Mouse (Mus musculus) MEL (cell line): ENCODE data around the gene Cfap58. TPM values are rescaled to one million over a fixed set of nuclear protein-coding genes. Genes with fewer than 3 reads are reported as not detected.

Source experiments
- DNase-seq: peaks from one replicate; pipeline ENCODE4 v3.0.0; 2011; ENCODE audit warnings: low read depth, low spot score
- H3K27ac ChIP-seq: 2 replicates; pipeline ENCODE4 v1.5.1; 2012; ENCODE audit warnings: low read depth, mild to moderate bottlenecking, control low read depth, low read length, moderate library complexity; ENCODE audit not compliant: control insufficient read depth
- H3K27me3 ChIP-seq, 2 experiments: fragments of 150-350 bp in 1 of 2; sonication (generic) in 1 of 2; 2 replicates each; pipeline ENCODE4 v1.6.1; 2012; ENCODE audit warnings: low read length in 2 of 2, mild to moderate bottlenecking in 2 of 2, improper control_type of control experiment in 1 of 2, moderate library complexity in 1 of 2; ENCODE audit not compliant: insufficient read depth in 2 of 2, control insufficient read depth in 1 of 2
- H3K36me3 ChIP-seq, 2 experiments: 2 replicates each; pipeline ENCODE4 v1.6.1; 2012 to 2014; ENCODE audit warnings: low read length in 2 of 2, improper control_type of control experiment in 1 of 2, inconsistent platforms in 1 of 2, mild to moderate bottlenecking in 1 of 2; ENCODE audit not compliant: insufficient read depth in 2 of 2, control insufficient read depth in 1 of 2
- H3K4me1 ChIP-seq, 2 experiments: fragments of 150-350 bp in 1 of 2; sonication (generic) in 1 of 2; 2 replicates each; pipeline ENCODE4 v1.6.1; 2012; ENCODE audit warnings: low read length in 2 of 2, improper control_type of control experiment in 1 of 2, mild to moderate bottlenecking in 1 of 2; ENCODE audit not compliant: insufficient read depth in 2 of 2, control insufficient read depth in 1 of 2
- H3K4me3 ChIP-seq, 2 experiments: fragments of 150-350 bp in 1 of 2; sonication (generic) in 1 of 2; 2 replicates each; pipeline ENCODE4 v1.5.1; 2012; ENCODE audit warnings: low read depth in 2 of 2, low read length in 2 of 2, mild to moderate bottlenecking in 2 of 2, moderate library complexity in 2 of 2, control low read depth in 1 of 2, improper control_type of control experiment in 1 of 2; ENCODE audit not compliant: control insufficient read depth in 1 of 2, insufficient read depth in 1 of 2
- H3K79me2 ChIP-seq: 2 replicates; pipeline ENCODE4 v1.6.1; 2012; ENCODE audit warnings: mild to moderate bottlenecking, low read length, moderate library complexity; ENCODE audit not compliant: control insufficient read depth, poor library complexity, insufficient read depth
- H3K9ac ChIP-seq: 2 replicates; pipeline ENCODE4 v1.6.1; 2012; ENCODE audit warnings: low read depth, mild to moderate bottlenecking, control low read depth, low read length, moderate library complexity; ENCODE audit not compliant: control insufficient read depth, poor library complexity, severe bottlenecking
- H3K9me3 ChIP-seq: fragments of 150-350 bp; sonication (generic); replicated peaks from 2 replicates; pipeline ENCODE4 v1.6.1; 2012; ENCODE audit warnings: mild to moderate bottlenecking, low read length, improper control_type of control experiment, moderate library complexity; ENCODE audit not compliant: insufficient read depth
- CHD1 ChIP-seq: IDR thresholded peaks from 2 replicates; pipeline ENCODE4 v1.6.1; 2012; ENCODE audit warnings: low read depth, mild to moderate bottlenecking, inconsistent platforms, low read length, improper control_type of control experiment
- CHD2 ChIP-seq: IDR thresholded peaks from 2 replicates; pipeline ENCODE4 v1.6.1; 2011; ENCODE audit warnings: low read length, improper control_type of control experiment
- CTCF ChIP-seq, 3 experiments: IDR thresholded peaks in 2 of 3; conservative IDR thresholded peaks in 1 of 3; 2 replicates each; pipeline ENCODE4 v1.5.1; 2011 to 2012; ENCODE audit warnings: low read length in 3 of 3, low read depth in 2 of 3, mild to moderate bottlenecking in 2 of 3, improper control_type of control experiment in 1 of 3, inconsistent platforms in 1 of 3, mixed read lengths in 1 of 3, moderate library complexity in 1 of 3; ENCODE audit not compliant: control insufficient read depth in 1 of 3, insufficient read depth in 1 of 3, poor library complexity in 1 of 3, severe bottlenecking in 1 of 3
- E2F4 ChIP-seq: IDR thresholded peaks from 2 replicates; pipeline ENCODE4 v1.6.1; 2011; ENCODE audit warnings: low read depth, low read length, improper control_type of control experiment, borderline replicate concordance
- EP300 ChIP-seq, 2 experiments: IDR thresholded peaks; 2 replicates each; pipeline ENCODE4 v1.6.1; 2011; ENCODE audit warnings: improper control_type of control experiment in 2 of 2, low read length in 2 of 2, low read depth in 1 of 2, mild to moderate bottlenecking in 1 of 2
- ETS1 ChIP-seq: IDR thresholded peaks from 2 replicates; pipeline ENCODE4 v1.6.1; 2012; ENCODE audit warnings: low read depth, mild to moderate bottlenecking, inconsistent platforms, low read length, improper control_type of control experiment, moderate library complexity
- GATA1 ChIP-seq: IDR thresholded peaks from 2 replicates; pipeline ENCODE4 v1.6.1; 2011; ENCODE audit warnings: low read depth, low read length, improper control_type of control experiment
- HCFC1 ChIP-seq: IDR thresholded peaks from 2 replicates; pipeline ENCODE4 v1.6.1; 2012; ENCODE audit warnings: low read depth, mild to moderate bottlenecking, inconsistent platforms, low read length, improper control_type of control experiment, moderate library complexity
- JUND ChIP-seq: IDR thresholded peaks from 2 replicates; pipeline ENCODE4 v1.6.1; 2011; ENCODE audit warnings: low read depth, mild to moderate bottlenecking, improper control_type of control experiment, low read length
- KAT2A ChIP-seq: conservative IDR thresholded peaks from 2 replicates; pipeline ENCODE4 v1.6.1; 2012; ENCODE audit warnings: low read depth, low read length, improper control_type of control experiment, inconsistent platforms
- MAFK ChIP-seq: IDR thresholded peaks from 2 replicates; pipeline ENCODE4 v1.6.1; 2011; ENCODE audit warnings: low read depth, mild to moderate bottlenecking, low read length, improper control_type of control experiment, borderline replicate concordance
- MAX ChIP-seq: IDR thresholded peaks from 2 replicates; pipeline ENCODE4 v1.6.1; 2011; ENCODE audit warnings: low read length, improper control_type of control experiment
- MAZ ChIP-seq: IDR thresholded peaks from 2 replicates; pipeline ENCODE4 v1.6.1; 2012; ENCODE audit warnings: low read depth, mild to moderate bottlenecking, inconsistent platforms, low read length, improper control_type of control experiment
- MEF2A ChIP-seq: IDR thresholded peaks from 2 replicates; pipeline ENCODE4 v1.6.1; 2014; ENCODE audit warnings: low read depth, mild to moderate bottlenecking, inconsistent platforms, low read length, improper control_type of control experiment; ENCODE audit not compliant: poor library complexity, insufficient replicate concordance, severe bottlenecking; ENCODE audit errors: extremely low read depth
- MXI1 ChIP-seq: IDR thresholded peaks from 2 replicates; pipeline ENCODE4 v1.6.1; 2011; ENCODE audit warnings: mild to moderate bottlenecking, low read depth, low read length, improper control_type of control experiment
- MYB ChIP-seq: IDR thresholded peaks from 2 replicates; pipeline ENCODE4 v1.6.1; 2011; ENCODE audit warnings: mild to moderate bottlenecking, low read depth, low read length, improper control_type of control experiment
- MYC ChIP-seq: IDR thresholded peaks from 2 replicates; pipeline ENCODE4 v1.6.1; 2011; ENCODE audit warnings: low read depth, mild to moderate bottlenecking, low read length, improper control_type of control experiment, moderate library complexity
- NRF1 ChIP-seq: IDR thresholded peaks from 2 replicates; pipeline ENCODE4 v1.6.1; 2014; ENCODE audit warnings: low read depth, mild to moderate bottlenecking, inconsistent platforms, low read length, improper control_type of control experiment, moderate library complexity; ENCODE audit not compliant: poor library complexity, insufficient read depth, severe bottlenecking
- POLR2AphosphoS5 ChIP-seq: IDR thresholded peaks from 2 replicates; pipeline ENCODE4 v1.6.1; 2012; ENCODE audit warnings: low read depth, borderline replicate concordance, mild to moderate bottlenecking, inconsistent platforms, low read length, moderate library complexity, mixed read lengths
- RAD21 ChIP-seq: IDR thresholded peaks from 2 replicates; pipeline ENCODE4 v1.6.1; 2011; ENCODE audit warnings: mild to moderate bottlenecking, low read depth, low read length, improper control_type of control experiment
- RCOR1 ChIP-seq: IDR thresholded peaks from 2 replicates; pipeline ENCODE4 v1.6.1; 2012; ENCODE audit warnings: low read depth, mild to moderate bottlenecking, inconsistent platforms, low read length, improper control_type of control experiment
- SIN3A ChIP-seq: IDR thresholded peaks from 2 replicates; pipeline ENCODE4 v1.6.1; 2012; ENCODE audit warnings: low read length, improper control_type of control experiment, inconsistent platforms
- SMC3 ChIP-seq: IDR thresholded peaks from 2 replicates; pipeline ENCODE4 v1.6.1; 2011; ENCODE audit warnings: low read depth, low read length, improper control_type of control experiment
- TAL1 ChIP-seq: IDR thresholded peaks from 2 replicates; pipeline ENCODE4 v1.6.1; 2012; ENCODE audit warnings: mild to moderate bottlenecking, inconsistent platforms, low read length, moderate library complexity, mixed read lengths
- TBP ChIP-seq: IDR thresholded peaks from 2 replicates; pipeline ENCODE4 v1.8.0; 2011; ENCODE audit warnings: low read depth, low read length, improper control_type of control experiment
- TCF12 ChIP-seq: IDR thresholded peaks from 2 replicates; pipeline ENCODE4 v1.6.1; 2014; ENCODE audit warnings: low read depth, mild to moderate bottlenecking, inconsistent platforms, low read length, improper control_type of control experiment, moderate library complexity
- UBTF ChIP-seq: IDR thresholded peaks from 2 replicates; pipeline ENCODE4 v1.6.1; 2012; ENCODE audit warnings: low read depth, mild to moderate bottlenecking, inconsistent platforms, low read length, improper control_type of control experiment, moderate library complexity, borderline replicate concordance; ENCODE audit not compliant: insufficient read depth
- USF1 ChIP-seq: IDR thresholded peaks from 2 replicates; pipeline ENCODE4 v1.6.1; 2014; ENCODE audit warnings: low read depth, mild to moderate bottlenecking, inconsistent platforms, low read length, improper control_type of control experiment, moderate library complexity
- ZKSCAN1 ChIP-seq: IDR thresholded peaks from 2 replicates; pipeline ENCODE4 v1.6.1; 2012; ENCODE audit warnings: low read depth, mild to moderate bottlenecking, inconsistent platforms, low read length, improper control_type of control experiment, moderate library complexity
- ZMIZ1 ChIP-seq: IDR thresholded peaks from 2 replicates; pipeline ENCODE4 v1.6.1; 2012; ENCODE audit warnings: low read depth, mild to moderate bottlenecking, inconsistent platforms, low read length, improper control_type of control experiment, moderate library complexity
- ZNF384 ChIP-seq: IDR thresholded peaks from 2 replicates; pipeline ENCODE4 v1.6.1; 2012; ENCODE audit warnings: low read depth, mild to moderate bottlenecking, inconsistent platforms, low read length, improper control_type of control experiment
- polyA plus RNA-seq, 2 experiments: library from polyadenylated mRNA; stranded (reverse) in 1 of 2; unstranded in 1 of 2; fragments of >175 nt in 1 of 2; fragments of >200 nt in 1 of 2; gene quantifications; 2 replicates each; pipeline versions ENCODE4 v1.2.1 to v1.2.4; 2012; ENCODE audit warnings: low replicate concordance in 2 of 2, low read depth in 1 of 2; ENCODE audit not compliant: insufficient read length in 2 of 2, insufficient read depth in 1 of 2, missing spikeins in 1 of 2
- total RNA-seq: library from RNA; depleted of rRNA; stranded (reverse); fragments of 300-350 nt; gene quantifications from 2 replicates; pipeline ENCODE4 v1.2.3, GENCODE M21; 2012

Cfap58 gene
- total and polyA plus RNA-seq, 3 experiments: not detected

DNA sequence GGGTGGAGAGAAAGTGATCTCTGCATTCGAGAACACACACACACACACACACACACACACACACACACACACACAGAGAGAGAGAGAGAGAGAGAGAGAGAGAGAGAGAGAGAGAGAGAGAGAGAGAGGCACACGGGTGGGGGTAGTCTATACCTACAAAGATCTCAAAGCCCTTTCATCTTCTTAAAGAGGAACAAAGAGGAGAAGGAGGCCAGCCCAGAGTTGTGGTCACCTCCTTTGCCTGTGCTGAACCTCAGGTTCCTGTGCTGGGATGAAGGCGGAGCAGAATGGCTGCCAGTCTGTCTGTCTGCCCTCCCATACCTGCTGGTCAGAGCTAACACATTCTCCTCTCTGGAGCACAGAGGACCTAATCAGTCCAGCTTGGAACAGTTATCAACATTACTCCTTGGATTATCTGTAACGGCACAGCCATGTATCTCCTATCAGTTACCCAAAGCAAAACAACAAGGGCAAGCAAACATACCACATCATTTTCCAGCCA is 27.3 kb upstream of the Cfap58 start:
- peaks cover 0 to 37% of the 10 kb centered on the region in 2 experiments; a peak in 3 of 4 replicates for H3K36me3 ChIP-seq
- TF ChIP-seq RAD21 (no peak), MAX (0 out of 2 replicates have a peak, but pooled peaks have one; percentile 23), TAL1 (no peak), CTCF (IDR thresholded peaks at IDR 0.05 in 2 of 3, conservative IDR thresholded peaks at IDR 0.05 in 1 of 3; ENCODE audit: control insufficient read depth in 1 of 3, insufficient read depth in 1 of 3, low read depth in 2 of 3, low read length in 3 of 3, poor library complexity in 1 of 3, severe bottlenecking in 1 of 3) (no peak), JUND (peak; percentile 94), MYB (peak; percentile 42; the same call in 1 of the 2 replicates), EP300 (IDR thresholded peaks at IDR 0.05; ENCODE audit: low read depth in 1 of 2, low read length in 2 of 2) (peak in 1 of 2 experiments; percentile 79; a peak in 3 of 4 replicates), ETS1 (no peak), ZMIZ1 (no peak), MEF2A (no peak), NRF1 (no peak), SIN3A (no peak), HCFC1 (peak; percentile 13; the same call in 1 of the 2 replicates), TBP (no peak), SMC3 (no peak), MAZ (no peak), RCOR1 (no peak), MXI1 (peak; percentile 63; the same call in 1 of the 2 replicates), E2F4 (no peak), CHD2 (no peak), ZKSCAN1 (no peak), MYC (no peak), CHD1 (no peak), MAFK (no peak), ZNF384 (no peak), UBTF (no peak), TCF12 (peak; percentile 38; the same call in 1 of the 2 replicates), GATA1 (peak; percentile 85), POLR2AphosphoS5 (no peak), KAT2A (no peak), USF1 (0 out of 2 replicates have a peak, but pooled peaks have one; percentile 8)
- TF ChIP-seq, all 39 proteins: peak for 9
- Histone ChIP-seq H3K27me3 (no peaks in the 10 kb centered on the region), H3K27ac (peak overlapping the region; percentile 67), H3K4me1 (peaks cover 21 to 48% of the 10 kb centered on the region in 2 experiments), H3K9ac (peak overlapping the region; percentile 5), H3K4me3 (no peak overlapping the region; a peak in 1 of 4 replicates), H3K79me2 (peaks cover 34% of the 10 kb centered on the region), H3K9me3 (no peaks in the 10 kb centered on the region)
- peak; percentile 86 for DNase-seq
